Mouse (Mus musculus) embryonic stem cell, embryonic (primary cell): Measurements from ENCODE around the gene Gm49383.
"Not testable (repeated sequence)": the region's sequence is repeated elsewhere in the genome, so short reads cannot be mapped to it uniquely, and the experiment has no call there.

ENCODE experiments used
- CTCF ChIA-PET, 4 experiments: fragments of 300-600 bp in 2 of 4; fragments of 350-600 bp in 2 of 4; sonication (Branson Sonifier 250); formaldehyde crosslinking; loops; one replicate each; lab custom pipeline; 2022; ENCODE audit warnings: inconsistent platforms in 2 of 4; lab: Charles Lee
- POLR2A ChIA-PET, 4 experiments: fragments of 300-600 bp in 2 of 4; fragments of 350-600 bp in 2 of 4; sonication (Branson Sonifier 250); formaldehyde crosslinking; loops; one replicate each; lab custom pipeline; 2022; ENCODE audit warnings: antibody characterized with exemption in 4 of 4, inconsistent platforms in 1 of 4; lab: Charles Lee

Gm49383 gene

GRCm38 (mm10) chr12:69184342-69185295 is 12.3 kb downstream of the Gm49383 start:
- ChIA-PET POLR2A (interaction anchor here in 3 of 4 experiments (0.6 to 3.4 kb wide), 30 partner anchors 8 to 540 kb away, joined by 3 to 33 read pairs (median 6); partner anchors contain the start of genes Gm49383 (in 3 of the 3), Lrr1 (in 3 of the 3), Dnaaf2 (in 2 of the 3) and Rps29 (in 2 of the 3)), CTCF (interaction anchor here in 1 of 4 experiments (0.6 to 2.1 kb wide), 4 partner anchors 11 to 44 kb away, joined by 3 to 6 read pairs (median 4); partner anchors contain the start of gene Gm49383)

GRCm38 (mm10) chr12:69183583-69184308 is 13.2 kb downstream of the Gm49383 start, which contains the start of the genes Rpl36al and Mgat2:
Rpl36al (minus strand) TSS chr12:69184083.
Mgat2 (plus strand) TSS chr12:69184157.
- ChIA-PET POLR2A (interaction anchor here in 3 of 4 experiments (0.6 to 3.4 kb wide), 26 partner anchors 8 to 263 kb away, joined by 3 to 33 read pairs (median 7); partner anchors contain the start of genes Gm49383 (in 3 of the 3), Lrr1 (in 3 of the 3), Dnaaf2 (in 2 of the 3) and Rps29 (in 2 of the 3)), CTCF (interaction anchor here in 2 of 4 experiments (0.6 to 2.1 kb wide), 3 partner anchors 14 to 40 kb away, joined by 3 to 6 read pairs (median 5); partner anchors contain the start of gene Gm49383 (in 1 of the 2))

GRCm38 (mm10) chr12:69181800-69182199 is 15.1 kb downstream of the Gm49383 start:
- POLR2A ChIA-PET, result interaction anchor here in 2 of 4 experiments (0.6 to 2.0 kb wide), 7 partner anchors 13 to 374 kb away, joined by 3 to 11 read pairs (median 3); partner anchors contain the start of genes Lrr1 (in 2 of the 2), Gm49383 (in 1 of the 2) and Rps29 (in 1 of the 2)
- CTCF ChIA-PET, result interaction anchor here in 1 of 4 experiments (0.6 kb wide), 1 partner anchor 13 kb away, joined by 7 read pairs; no protein-coding TSS in a partner anchor

- POLR2A ChIA-PET, result interaction anchor here (0.5 to 3.8 kb wide), 21 partner anchors 8 to 1712 kb away, joined by 3 to 38 read pairs (median 5); partner anchors contain the start of genes Lrr1 (in 3 of the 4), Rps29 (in 3 of the 4) and Gm49383 (in 1 of the 4)
- CTCF ChIA-PET, result interaction anchor here in 3 of 4 experiments (0.6 to 0.8 kb wide), 6 partner anchors 9 to 572 kb away, joined by 5 to 24 read pairs (median 6); partner anchors contain the start of gene Lrr1 (in 1 of the 3)
These were observed 17.5 kb downstream of the Gm49383 start for GRCm38 (mm10) chr12:69179371-69179770.

GRCm38 (mm10) chr12:69177526-69177925 is 19.4 kb downstream of the Gm49383 start:
- CTCF ChIA-PET, result interaction anchor here in 1 of 4 experiments (0.8 kb wide), 1 partner anchor 10 kb away, joined by 3 read pairs; no protein-coding TSS in a partner anchor

GRCm38 (mm10) chr12:69175975-69176374 is 20.9 kb downstream of the Gm49383 start:
- CTCF ChIA-PET, result no interaction called here
- POLR2A ChIA-PET, result interaction anchor here in 2 of 4 experiments (0.7 to 1.6 kb wide), 6 partner anchors 8 to 21 kb away, joined by 3 to 5 read pairs (median 4); partner anchors contain the start of genes Gm49383 (in 2 of the 2), Rps29 (in 2 of the 2), Mgat2 (in 1 of the 2) and Rpl36al (in 1 of the 2)

More at GRCm38 (mm10) chr12:69177526-69177925, 19.4 kb downstream of the Gm49383 start:
- POLR2A ChIA-PET, result interaction anchor here in 3 of 4 experiments (1.1 to 3.8 kb wide), 8 partner anchors 9 to 33 kb away, joined by 3 to 38 read pairs (median 4); partner anchors contain the start of genes Dnaaf2 (in 1 of the 3), Gm49383 (in 1 of the 3), Lrr1 (in 1 of the 3) and Rps29 (in 1 of the 3)

- ChIA-PET CTCF (interaction anchor here in 1 of 4 experiments (0.6 kb wide), 1 partner anchor 55 kb away, joined by 4 read pairs; no protein-coding TSS in a partner anchor), POLR2A (interaction anchor here in 3 of 4 experiments (0.6 to 7.8 kb wide), 10 partner anchors 8 to 165 kb away, joined by 3 to 96 read pairs (median 6); partner anchors contain the start of genes Rps29 (in 2 of the 3), Mgat2 (in 1 of the 3) and Rpl36al (in 1 of the 3))
These were observed 25.6 kb downstream of the Gm49383 start for GRCm38 (mm10) chr12:69171307-69171706.

GRCm38 (mm10) chr12:69168461-69169106 is 28.3 kb downstream of the Gm49383 start, which contains the start of gene Lrr1:
Lrr1 (plus strand) TSS chr12:69168814.
- POLR2A ChIA-PET, result interaction anchor here (0.6 to 7.8 kb wide), 40 partner anchors 8 to 1830 kb away, joined by 3 to 96 read pairs (median 4); partner anchors contain the start of genes Rps29 (in 4 of the 4), Mgat2 (in 3 of the 4), Rpl36al (in 3 of the 4) and Gm49383 (in 2 of the 4)
- CTCF ChIA-PET, result interaction anchor here in 3 of 4 experiments (0.5 to 1.5 kb wide), 12 partner anchors 9 to 140 kb away, joined by 3 to 7 read pairs (median 3); partner anchors contain the start of gene Rps29 (in 1 of the 3)

- ChIA-PET CTCF (interaction anchor here in 3 of 4 experiments (0.6 to 1.5 kb wide), 10 partner anchors 9 to 141 kb away, joined by 3 to 6 read pairs (median 3); partner anchors contain the start of gene Rps29 (in 1 of the 3)), POLR2A (interaction anchor here (0.6 to 7.8 kb wide), 38 partner anchors 8 to 1830 kb away, joined by 3 to 96 read pairs (median 4); partner anchors contain the start of genes Rps29 (in 4 of the 4), Mgat2 (in 3 of the 4), Rpl36al (in 3 of the 4) and Gm49383 (in 2 of the 4))
These were observed 29.0 kb downstream of the Gm49383 start for GRCm38 (mm10) chr12:69167656-69168460.

- CTCF ChIA-PET, result not testable (repeated sequence)
- POLR2A ChIA-PET, result interaction anchor here in 2 of 4 experiments (1.2 to 7.8 kb wide), 8 partner anchors 10 to 195 kb away, joined by 3 to 96 read pairs (median 10); partner anchors contain the start of genes Rps29 (in 2 of the 2), Mgat2 (in 1 of the 2) and Rpl36al (in 1 of the 2)
These were observed 29.9 kb downstream of the Gm49383 start for GRCm38 (mm10) chr12:69166861-69167581.

- POLR2A ChIA-PET, result interaction anchor here in 2 of 4 experiments (0.6 to 1.9 kb wide), 6 partner anchors 8 to 561 kb away, joined by 4 to 13 read pairs (median 6); partner anchors contain the start of genes Mgat2 (in 1 of the 2) and Rpl36al (in 1 of the 2)
- CTCF ChIA-PET, result no interaction called here
These were observed 32.0 kb downstream of the Gm49383 start for GRCm38 (mm10) chr12:69164904-69165303.

- CTCF ChIA-PET, result not testable (repeated sequence)
- POLR2A ChIA-PET, result interaction anchor here in 1 of 4 experiments (0.9 to 1.9 kb wide), 5 partner anchors 8 to 37 kb away, joined by 3 to 13 read pairs (median 6); partner anchors contain the start of genes Gm49383, Mgat2 and Rpl36al
These were observed 33.3 kb downstream of the Gm49383 start for GRCm38 (mm10) chr12:69163586-69163985.

- CTCF ChIA-PET, result not testable (repeated sequence)
- POLR2A ChIA-PET, result interaction anchor here in 3 of 4 experiments (0.6 to 1.7 kb wide), 7 partner anchors 8 to 969 kb away, joined by 3 to 8 read pairs (median 5); partner anchors contain the start of genes Lrr1 (in 1 of the 3) and Mgat2 (in 1 of the 3)
These were observed 36.2 kb downstream of the Gm49383 start for GRCm38 (mm10) chr12:69160677-69161076.

- POLR2A ChIA-PET, result interaction anchor here (0.6 to 4.9 kb wide), 59 partner anchors 9 to 1811 kb away, joined by 3 to 96 read pairs (median 5); partner anchors contain the start of genes Gm49383 (in 3 of the 4), Lrr1 (in 3 of the 4), Atp5s (in 2 of the 4) and L2hgdh (in 2 of the 4)
- CTCF ChIA-PET, result interaction anchor here in 2 of 4 experiments (0.8 to 1.8 kb wide), 4 partner anchors 9 to 32 kb away, joined by 3 to 6 read pairs (median 5); partner anchors contain the start of gene Lrr1 (in 1 of the 2)
These were observed 37.3 kb downstream of the Gm49383 start for GRCm38 (mm10) chr12:69159578-69159940.
